Mouse (Mus musculus): ENCODE results near the gene Gm17387.
A peak's percentile ranks its signal among the peaks of the same experiment; 100 is the strongest.

The Gm17387 gene

DNA sequence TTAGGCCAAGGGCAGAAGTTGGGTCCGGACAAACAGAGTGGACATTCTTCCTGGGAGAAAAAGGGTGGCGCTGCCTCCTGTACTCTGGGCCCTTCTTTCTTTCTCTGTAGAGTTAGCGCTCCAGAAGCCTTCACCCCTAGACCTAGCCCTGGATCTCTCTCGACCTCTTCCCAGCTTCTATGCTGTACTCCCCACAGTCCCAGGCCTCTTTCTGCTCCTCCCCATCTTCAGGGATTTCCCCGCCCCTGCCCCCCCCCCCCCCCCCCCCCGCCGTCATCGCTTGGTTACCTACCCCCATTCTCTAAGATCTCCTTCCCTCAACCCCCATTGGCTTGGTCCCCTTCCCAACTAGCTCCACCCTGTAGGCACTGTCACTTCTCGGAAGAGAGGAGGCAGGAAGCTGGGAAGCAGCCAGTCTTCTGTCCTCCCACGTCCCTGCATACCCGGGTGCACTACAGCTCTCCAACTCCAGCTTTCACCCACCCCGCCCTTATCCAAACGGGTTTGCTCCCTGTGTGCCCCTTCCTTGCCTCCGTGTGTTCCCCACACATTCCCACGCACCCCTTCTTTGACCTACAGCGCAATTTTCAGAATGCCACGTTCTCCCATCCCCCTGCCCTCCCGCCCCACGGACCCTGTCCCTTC, 18.8 kb downstream of the Gm17387 start:
- DNase-seq (ENCODE audit: low read depth, low spot score): peak; percentile 93

DNA sequence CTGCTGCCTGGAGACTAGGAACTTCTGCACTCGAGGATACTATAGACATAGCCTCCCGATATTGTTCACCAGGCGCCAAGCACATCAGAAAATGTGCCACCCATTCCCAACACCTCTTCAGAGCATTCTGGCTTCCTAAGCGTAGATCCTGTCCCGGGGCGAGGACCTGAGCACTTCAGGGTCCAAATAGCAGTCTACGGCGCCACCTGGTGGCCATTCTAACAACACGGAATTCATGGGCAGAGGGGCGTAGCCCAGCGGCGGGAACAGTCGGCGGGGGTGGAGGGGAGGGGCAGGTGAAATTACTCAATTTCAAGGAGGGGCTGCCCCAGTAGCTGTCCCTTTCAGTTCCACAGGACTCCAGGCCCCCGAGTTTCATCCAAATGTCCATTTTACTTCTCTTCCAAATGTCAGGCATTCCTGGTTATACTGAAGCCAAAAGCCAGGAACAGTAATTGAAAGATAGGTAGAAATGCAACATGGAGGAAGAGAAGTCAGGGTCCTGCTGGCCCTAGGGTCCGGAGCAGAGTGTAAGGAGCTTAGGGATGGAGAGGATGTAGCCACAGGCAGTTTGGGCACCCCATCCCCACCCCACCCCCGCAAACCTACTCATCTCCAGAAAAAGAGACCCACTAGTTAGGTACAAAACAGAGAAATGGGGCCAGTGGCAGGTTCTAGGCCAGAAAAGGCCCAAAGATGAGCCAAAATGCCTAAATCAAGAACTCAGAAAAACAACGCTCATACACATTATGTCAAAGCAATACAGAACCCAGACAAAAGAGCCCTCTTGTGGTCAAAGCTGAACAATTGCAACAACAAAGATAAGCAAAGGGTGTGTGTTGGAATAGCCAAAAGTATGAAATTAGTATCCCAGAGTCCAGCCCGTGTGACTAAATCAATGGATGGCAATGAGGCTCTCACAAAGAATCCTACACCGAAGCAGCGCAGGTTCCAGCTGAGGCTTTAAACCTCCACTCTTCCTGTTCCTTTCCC, 19.6 kb downstream of the Gm17387 start:
- DNase-seq (ENCODE audit: low read depth, low spot score): peak; percentile 97

DNA sequence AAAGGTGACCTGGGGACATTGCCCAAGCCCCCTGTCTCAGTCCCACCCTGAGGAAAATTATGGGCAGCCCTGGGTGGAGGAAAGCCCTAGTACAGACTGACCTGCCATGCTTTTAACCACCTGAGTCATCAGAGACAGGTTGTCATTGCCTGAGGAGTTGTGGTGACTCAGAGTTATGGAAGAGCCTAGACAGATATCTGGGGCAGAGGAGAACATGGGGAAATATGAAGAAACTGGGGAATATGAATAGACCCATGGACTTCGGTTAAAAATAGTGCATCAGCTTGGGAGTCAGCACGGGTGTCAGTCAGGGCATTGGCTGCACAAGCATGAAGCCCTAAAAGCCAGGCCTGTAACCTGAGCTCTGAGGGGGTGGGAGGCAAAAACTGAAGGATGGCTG, 20.4 kb downstream of the Gm17387 start:
- DNase-seq (ENCODE audit: low read depth, low spot score): no peak

DNA sequence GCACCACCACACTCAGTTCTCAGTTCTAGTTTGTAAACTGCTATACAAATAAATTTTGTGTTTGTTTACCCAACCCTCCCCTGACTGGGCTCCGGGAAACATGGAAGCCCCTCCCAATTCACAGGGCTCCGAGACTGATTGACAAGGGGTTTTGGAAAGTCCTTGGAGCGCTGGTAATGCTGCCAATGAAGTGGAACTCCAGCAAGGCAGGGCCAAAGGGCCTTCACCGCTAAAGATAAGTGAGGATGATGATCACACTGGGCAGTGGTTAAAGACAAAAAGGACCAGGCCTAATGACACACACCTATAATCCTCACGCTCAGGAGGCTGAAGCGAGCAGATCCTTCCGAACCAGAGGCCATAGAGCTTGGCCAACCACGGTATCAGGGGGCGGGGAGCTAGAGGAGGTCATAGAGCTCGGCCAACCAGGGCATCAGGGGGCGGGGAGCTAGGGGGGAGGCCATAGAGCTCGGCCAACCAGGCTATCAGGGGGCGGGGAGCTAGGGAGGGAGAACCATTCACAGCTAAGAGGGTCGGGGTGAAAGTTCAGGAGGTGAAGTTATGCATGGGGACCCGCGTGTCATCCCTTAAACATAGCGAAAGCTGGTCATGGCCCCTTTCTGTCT, 22.2 kb downstream of the Gm17387 start:
- peak; percentile 98 for DNase-seq (ENCODE audit: low read depth, low spot score)

GRCm38 (mm10) chr7:141052016-141052415, 23.1 kb downstream of the Gm17387 start:
- DNase-seq (ENCODE audit: low read depth, low spot score): no peak

DNA sequence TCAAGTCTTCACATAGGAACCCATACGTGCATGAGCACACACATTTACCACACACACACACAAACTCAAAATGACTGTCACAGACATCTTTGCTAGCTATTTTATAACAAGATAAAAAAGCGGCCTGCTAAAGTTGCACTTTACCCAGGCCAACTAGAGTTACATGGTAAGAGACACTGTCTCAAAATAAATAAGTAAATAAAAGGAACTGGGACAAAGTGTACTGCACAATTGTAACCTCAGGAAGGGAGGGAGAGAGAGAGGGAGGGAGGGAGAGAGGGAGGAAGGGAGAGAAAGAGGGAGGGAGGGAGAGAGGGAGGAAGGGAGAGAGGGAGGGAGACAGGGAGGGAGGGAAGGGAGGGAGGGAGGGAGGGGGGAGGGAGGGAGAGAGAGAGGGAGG, 23.5 kb downstream of the Gm17387 start:
- DNase-seq (ENCODE audit: low read depth, low spot score): no peak

DNA sequence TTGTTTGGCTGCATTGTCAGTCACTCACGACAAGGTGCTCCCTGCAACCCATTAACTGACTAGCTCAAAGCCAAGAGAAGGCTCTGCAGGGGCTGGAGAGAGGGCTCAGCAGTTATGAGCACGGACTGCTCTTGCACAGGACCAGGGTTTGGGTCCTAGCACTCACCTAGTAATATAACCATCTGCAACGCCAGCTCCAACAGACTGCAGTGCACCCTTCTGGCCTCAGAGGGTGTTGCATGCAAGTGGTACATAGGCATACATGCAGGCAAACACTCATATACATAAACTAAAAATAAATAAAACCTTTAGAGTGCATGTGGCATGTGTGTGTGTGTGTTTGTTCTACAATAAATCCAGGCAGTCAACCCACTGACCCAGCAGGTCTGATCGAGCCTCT, 26.9 kb downstream of the Gm17387 start:
- peak; percentile 54 for DNase-seq (ENCODE audit: low read depth, low spot score)

GRCm38 (mm10) chr7:141056976-141057375, 28.0 kb downstream of the Gm17387 start:
- peak; percentile 84 for DNase-seq (ENCODE audit: low read depth, low spot score)

GRCm38 (mm10) chr7:141057541-141057940, 28.6 kb downstream of the Gm17387 start:
- no peak for DNase-seq (ENCODE audit: low read depth, low spot score)

DNA sequence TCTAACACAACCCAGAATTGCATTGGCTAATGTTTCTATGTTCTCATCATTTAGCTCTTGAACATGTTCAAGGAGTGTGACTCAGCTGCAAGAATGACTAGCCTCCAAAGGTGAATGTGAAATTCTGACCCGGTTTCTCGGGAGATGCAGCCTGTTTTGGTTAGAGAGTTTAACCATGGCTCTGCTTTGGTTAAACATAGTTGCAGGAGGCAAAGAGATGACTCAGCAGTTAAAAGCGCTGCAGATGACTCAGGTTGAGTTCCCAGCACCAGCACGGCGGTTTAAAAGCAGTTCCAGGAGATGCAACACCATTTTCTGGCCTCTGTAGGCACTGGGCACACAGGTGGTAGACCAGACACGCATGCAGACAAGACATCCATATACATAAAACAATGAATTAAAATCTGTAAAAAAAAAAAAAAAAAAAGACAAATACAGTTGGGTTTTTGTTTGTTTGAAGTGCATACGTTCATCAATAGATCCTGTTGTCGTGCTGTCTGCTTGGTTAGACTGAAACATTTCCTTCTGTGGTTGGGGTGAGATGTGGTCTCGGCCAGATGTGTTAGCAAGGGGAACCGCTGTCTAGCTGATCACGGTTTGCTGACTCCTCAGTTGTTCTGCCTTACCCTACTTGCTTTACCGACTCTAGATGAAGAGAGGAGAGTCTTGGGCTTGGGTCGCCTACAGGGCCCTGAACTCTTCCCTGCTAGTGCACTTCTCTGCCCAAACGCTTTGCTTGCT, 29.8 kb downstream of the Gm17387 start:
- no peak for DNase-seq (ENCODE audit: low read depth, low spot score)

GRCm38 (mm10) chr7:141059929-141060328, 31.0 kb downstream of the Gm17387 start:
- peak; percentile 43 for DNase-seq (ENCODE audit: low read depth, low spot score)

DNA sequence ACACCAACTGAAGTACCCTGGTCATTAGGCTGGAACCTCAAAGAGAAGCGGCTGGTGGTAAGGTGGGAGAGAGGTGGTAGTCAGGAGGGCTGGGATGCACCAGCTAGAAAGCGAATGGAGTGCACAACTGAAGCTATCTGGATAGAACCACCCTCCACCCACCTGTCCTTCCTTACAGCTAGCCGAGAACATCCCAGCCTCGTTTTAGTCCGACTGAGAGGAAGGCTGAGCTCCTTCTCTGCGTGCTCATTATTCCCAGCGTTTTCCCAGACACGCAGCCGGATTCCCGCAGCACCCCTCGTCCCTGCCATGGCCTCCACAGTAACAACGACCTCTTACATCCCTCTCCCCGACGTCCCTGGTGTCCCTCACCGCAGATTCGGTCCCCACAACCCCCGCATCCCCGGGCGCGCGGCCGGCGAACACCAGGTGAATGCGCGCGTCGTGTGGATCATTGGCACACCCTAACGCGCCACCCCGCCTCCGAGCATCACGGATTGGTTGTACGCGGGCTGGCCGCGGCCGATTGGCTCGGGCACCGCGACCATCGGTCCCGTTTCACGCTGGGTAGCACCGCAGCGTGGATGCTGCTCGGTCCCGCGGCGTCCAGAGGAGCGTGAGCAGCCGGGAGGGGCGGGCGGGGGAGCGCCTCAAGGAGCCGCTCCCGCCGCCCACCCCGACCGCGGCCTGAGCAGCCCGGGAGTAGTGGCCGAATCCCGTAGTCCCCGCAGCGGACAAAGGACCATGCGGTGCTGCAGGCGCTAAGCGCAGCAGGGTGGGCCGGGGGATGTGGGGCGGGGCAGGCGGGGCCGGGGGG, 31.7 kb downstream of the Gm17387 start, which contains the start of gene B4galnt4:
Gene B4galnt4 (plus strand): TSS at position 679 of the 817 bp plus-strand sequence.
- peak; percentile 89 for DNase-seq (ENCODE audit: low read depth, low spot score)

- peak; percentile 43 for DNase-seq (ENCODE audit: low read depth, low spot score)
These were observed 32.4 kb downstream of the Gm17387 start for GRCm38 (mm10) chr7:141061269-141061692.

DNA sequence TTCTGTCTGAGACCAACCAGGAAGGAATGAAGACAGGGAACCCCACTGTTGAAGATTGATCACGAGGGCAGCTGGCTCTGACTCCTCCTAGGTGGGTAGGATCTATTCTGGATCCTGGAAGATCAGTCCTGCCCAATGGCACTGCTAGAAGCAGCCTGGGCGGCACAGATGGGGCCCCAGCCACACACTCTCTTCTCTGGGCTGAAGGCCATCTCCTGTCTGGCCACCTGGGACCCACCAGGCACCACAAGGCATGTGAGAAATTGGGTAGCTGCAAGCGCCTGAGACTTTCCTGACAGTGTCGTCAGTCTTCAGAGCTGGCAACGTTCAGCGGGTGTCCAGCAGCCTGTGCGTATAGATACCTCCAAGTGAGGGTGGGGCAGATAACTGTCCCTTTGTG, 33.6 kb downstream of the Gm17387 start:
- DNase-seq (ENCODE audit: low read depth, low spot score): no peak

DNA sequence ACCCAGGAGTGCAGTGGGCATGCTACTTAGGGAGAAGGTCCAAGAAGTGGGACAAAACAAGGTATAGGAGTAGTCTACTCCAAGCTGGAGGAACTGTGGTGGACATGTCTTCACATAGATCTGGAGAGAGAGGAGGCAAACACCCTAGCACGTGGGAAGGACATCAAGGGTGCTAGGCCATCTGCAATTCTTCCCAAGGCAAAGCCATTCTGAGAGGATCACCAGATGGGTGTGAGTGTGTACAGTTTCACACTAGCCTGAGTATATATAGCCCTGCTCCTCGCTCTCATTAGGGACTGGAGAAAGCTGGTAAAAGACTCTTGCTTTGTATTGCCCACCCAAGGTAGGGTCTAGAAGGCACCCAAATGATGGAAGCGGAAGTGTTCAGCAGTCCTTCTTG, 34.4 kb downstream of the Gm17387 start:
- DNase-seq (ENCODE audit: low read depth, low spot score): no peak

DNA sequence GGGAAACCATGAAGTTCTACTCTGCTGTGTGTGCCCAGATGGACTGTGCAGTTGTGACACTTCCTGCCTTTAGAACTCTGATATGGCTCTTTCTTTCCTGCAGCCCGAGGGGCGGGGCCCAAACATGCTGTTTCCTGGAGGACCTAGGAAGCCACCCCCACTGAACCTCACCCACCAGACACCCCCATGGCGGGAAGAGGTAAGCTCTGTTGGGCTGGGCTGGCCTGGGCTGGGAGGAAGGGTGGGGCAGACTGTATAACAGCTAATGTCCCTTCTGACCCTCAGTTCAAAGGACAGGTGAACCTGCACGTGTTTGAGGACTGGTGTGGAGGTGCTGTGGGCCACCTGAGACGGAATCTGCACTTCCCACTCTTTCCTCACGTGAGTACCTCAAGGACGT, 35.2 kb downstream of the Gm17387 start:
- peak; percentile 68 for DNase-seq (ENCODE audit: low read depth, low spot score)

DNA sequence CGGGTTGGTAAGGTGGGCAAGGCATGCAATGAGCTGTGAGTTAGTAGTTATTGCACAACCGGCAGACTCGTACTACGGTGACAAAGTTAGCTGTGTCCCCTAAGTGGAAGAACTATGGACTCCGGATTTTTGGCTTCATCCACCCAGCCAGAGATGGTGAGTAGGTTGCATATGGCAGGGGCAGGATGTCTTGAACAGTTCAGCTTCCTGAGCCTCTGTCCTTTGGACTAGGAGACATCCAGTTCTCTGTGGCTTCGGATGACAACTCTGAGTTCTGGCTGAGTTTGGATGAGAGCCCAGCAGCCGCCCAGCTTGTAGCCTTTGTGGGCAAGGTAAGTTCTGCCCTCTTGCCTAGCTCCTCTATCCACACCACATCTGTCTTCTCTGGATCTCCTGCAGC, 35.6 kb downstream of the Gm17387 start:
- DNase-seq (ENCODE audit: low read depth, low spot score): no peak

DNA sequence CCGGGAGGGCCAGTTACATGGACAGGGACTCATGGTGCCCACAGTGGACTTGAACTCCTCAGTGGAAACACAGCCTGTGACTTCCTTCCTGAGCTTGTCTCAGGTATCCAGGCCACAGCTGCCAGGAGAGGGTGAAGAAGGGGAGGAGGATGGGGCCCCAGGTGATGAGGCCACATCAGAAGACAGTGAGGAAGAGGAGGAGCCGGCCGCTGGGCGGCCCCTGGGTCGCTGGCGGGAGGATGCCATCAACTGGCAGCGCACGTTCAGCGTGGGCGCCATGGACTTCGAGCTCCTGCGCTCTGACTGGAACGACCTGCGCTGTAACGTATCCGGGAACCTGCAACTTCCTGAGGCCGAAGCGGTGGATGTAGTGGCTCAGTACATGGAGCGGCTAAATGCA, 39.4 kb downstream of the Gm17387 start:
- no peak for DNase-seq (ENCODE audit: low read depth, low spot score)

GRCm38 (mm10) chr7:141070058-141070862, 41.3 kb downstream of the Gm17387 start:
- DNase-seq (ENCODE audit: low read depth, low spot score): peak; percentile 93
